Mouse (Mus musculus) CH12.LX (cell line): Measurements from ENCODE around the gene Klhl29. TPM values are rescaled to one million over a fixed set of nuclear protein-coding genes. Genes with fewer than 3 reads are reported as not detected.
A peak's percentile ranks its signal among the peaks of the same experiment; 100 is the strongest.

Experiments
- DNase-seq: peaks from one replicate; pipeline ENCODE4 v3.0.0-alpha.2; 2013; ENCODE audit errors: extremely low read depth
- H3K27ac ChIP-seq: 2 replicates; pipeline ENCODE4 v1.5.1; 2012; ENCODE audit warnings: low read depth, mild to moderate bottlenecking, control low read depth, moderate library complexity; ENCODE audit not compliant: insufficient read depth
- H3K27me3 ChIP-seq: replicated peaks from 2 replicates; pipeline ENCODE3; 2012; ENCODE audit warnings: inconsistent platforms
- H3K36me3 ChIP-seq, 2 experiments: replicated peaks in 1 of 2; 2 replicates each; pipeline versions ENCODE3 to v1.6.1; 2012; ENCODE audit warnings: inconsistent platforms in 1 of 2, low read length in 1 of 2, mild to moderate bottlenecking in 1 of 2, mixed read lengths in 1 of 2, moderate library complexity in 1 of 2; ENCODE audit not compliant: control insufficient read depth in 1 of 2, insufficient read depth in 1 of 2
- H3K4me1 ChIP-seq, 2 experiments: 2 replicates each; pipeline ENCODE4 v1.6.1; 2012; ENCODE audit warnings: inconsistent platforms in 1 of 2, moderate library complexity in 1 of 2; ENCODE audit not compliant: insufficient read depth in 2 of 2, control insufficient read depth in 1 of 2
- H3K4me2 ChIP-seq: 2 replicates; pipeline ENCODE4 v1.6.1; 2012; ENCODE audit warnings: low read depth, mild to moderate bottlenecking, control low read depth; ENCODE audit not compliant: poor library complexity, insufficient read depth, severe bottlenecking
- H3K4me3 ChIP-seq, 3 experiments: fragments of 150-350 bp in 1 of 3; sonication (generic) in 1 of 3; replicated peaks in 1 of 3; 2 replicates each; pipeline versions ENCODE3 to v1.5.1; 2011 to 2012; ENCODE audit warnings: low read depth in 2 of 3, low read length in 2 of 3, mild to moderate bottlenecking in 2 of 3, moderate library complexity in 2 of 3, control low read depth in 1 of 3, improper control_type of control experiment in 1 of 3, inconsistent platforms in 1 of 3, mixed read lengths in 1 of 3; ENCODE audit not compliant: poor library complexity in 1 of 3
- H3K79me2 ChIP-seq: replicated peaks from 2 replicates; pipeline ENCODE4 v1.6.1; 2012; ENCODE audit warnings: mild to moderate bottlenecking, moderate library complexity; ENCODE audit not compliant: control insufficient read depth, poor library complexity, insufficient read depth, severe bottlenecking; ENCODE audit errors: extremely low read depth
- H3K9ac ChIP-seq: 2 replicates; pipeline ENCODE4 v1.6.1; 2012; ENCODE audit warnings: low read depth, mild to moderate bottlenecking, control low read depth, moderate library complexity; ENCODE audit not compliant: insufficient read depth
- H3K9me3 ChIP-seq: replicated peaks from 2 replicates; pipeline ENCODE3; 2012; ENCODE audit warnings: low read length, inconsistent platforms, mixed read lengths
- BHLHE40 ChIP-seq: IDR thresholded peaks from 2 replicates; pipeline ENCODE4 v1.6.1; 2011; ENCODE audit warnings: mild to moderate bottlenecking, low read depth, low read length, improper control_type of control experiment
- CHD1 ChIP-seq: IDR thresholded peaks from 2 replicates; pipeline ENCODE4 v1.6.1; 2012; ENCODE audit warnings: low read depth, low read length, improper control_type of control experiment, inconsistent platforms
- CHD2 ChIP-seq: IDR thresholded peaks from 2 replicates; pipeline ENCODE4 v1.6.1; 2011; ENCODE audit warnings: low read length, improper control_type of control experiment
- EP300 ChIP-seq: IDR thresholded peaks from 2 replicates; pipeline ENCODE4 v1.6.1; 2011; ENCODE audit warnings: low read length, improper control_type of control experiment
- ETS1 ChIP-seq: conservative IDR thresholded peaks from 2 replicates; pipeline ENCODE4 v1.6.1; 2012; ENCODE audit warnings: low read depth, mild to moderate bottlenecking, inconsistent platforms, low read length, improper control_type of control experiment, moderate library complexity
- GABPA ChIP-seq: IDR thresholded peaks from 2 replicates; pipeline ENCODE4 v1.6.1; 2012; ENCODE audit warnings: low read depth, low read length, improper control_type of control experiment, inconsistent platforms; ENCODE audit not compliant: insufficient replicate concordance
- HCFC1 ChIP-seq: IDR thresholded peaks from 2 replicates; pipeline ENCODE4 v1.6.1; 2012; ENCODE audit warnings: low read depth, mild to moderate bottlenecking, inconsistent platforms, low read length, improper control_type of control experiment
- IRF4 ChIP-seq: IDR thresholded peaks from 2 replicates; pipeline ENCODE4 v1.6.1; 2014; ENCODE audit warnings: low read depth, mild to moderate bottlenecking, inconsistent platforms, low read length, improper control_type of control experiment
- JUND ChIP-seq: conservative IDR thresholded peaks from 2 replicates; pipeline ENCODE4 v1.6.1; 2011; ENCODE audit warnings: low read depth, low read length, improper control_type of control experiment
- MAFK ChIP-seq: IDR thresholded peaks from 2 replicates; pipeline ENCODE4 v1.6.1; 2011; ENCODE audit warnings: low read length, improper control_type of control experiment; ENCODE audit not compliant: insufficient replicate concordance
- MEF2A ChIP-seq: IDR thresholded peaks from 2 replicates; pipeline ENCODE4 v1.6.1; 2014; ENCODE audit warnings: low read depth, mild to moderate bottlenecking, inconsistent platforms, low read length, improper control_type of control experiment, borderline replicate concordance
- NELFE ChIP-seq: IDR thresholded peaks from 2 replicates; pipeline ENCODE4 v1.6.1; 2011; ENCODE audit warnings: low read depth, low read length, improper control_type of control experiment
- NRF1 ChIP-seq: IDR thresholded peaks from 2 replicates; pipeline ENCODE4 v1.6.1; 2014; ENCODE audit warnings: low read depth, mild to moderate bottlenecking, inconsistent platforms, low read length, improper control_type of control experiment, moderate library complexity
- RCOR1 ChIP-seq: conservative IDR thresholded peaks from 2 replicates; pipeline ENCODE4 v1.6.1; 2012; ENCODE audit warnings: low read depth, mild to moderate bottlenecking, inconsistent platforms, low read length, improper control_type of control experiment
- TCF12 ChIP-seq: IDR thresholded peaks from 2 replicates; pipeline ENCODE4 v1.6.1; 2014; ENCODE audit warnings: low read depth, mild to moderate bottlenecking, inconsistent platforms, low read length, improper control_type of control experiment
- USF1 ChIP-seq: IDR thresholded peaks from 2 replicates; pipeline ENCODE4 v1.6.1; 2014; ENCODE audit warnings: low read depth, mild to moderate bottlenecking, inconsistent platforms, low read length, improper control_type of control experiment
- ZC3H11A ChIP-seq: IDR thresholded peaks from 2 replicates; pipeline ENCODE4 v1.6.1; 2012; ENCODE audit warnings: low read depth, mild to moderate bottlenecking, inconsistent platforms, low read length, improper control_type of control experiment
- ZKSCAN1 ChIP-seq: IDR thresholded peaks from 2 replicates; pipeline ENCODE4 v1.6.1; 2012; ENCODE audit warnings: low read depth, inconsistent platforms, low read length, improper control_type of control experiment, borderline replicate concordance
- ZNF384 ChIP-seq: IDR thresholded peaks from 2 replicates; pipeline ENCODE4 v1.6.1; 2012; ENCODE audit warnings: low read depth, low read length, improper control_type of control experiment, inconsistent platforms
- dilution Hi-C: fragments of 300-500 bp; cut with MboI; formaldehyde crosslinking; loops from 2 replicates; pipeline ENCODE4 v1.14.3; 2020; ENCODE audit warnings: low sequenced_read_pairs; ENCODE audit not compliant: extremely low pct_unique_long_range_greater_than_20kb, extremely low pct_ligation_motif_present
- in situ Hi-C: fragments of 300-500 bp; cut with MboI; formaldehyde crosslinking; loops from 3 replicates; pipeline ENCODE4 v1.14.3; 2019; ENCODE audit warnings: low sequenced_read_pairs, low pct_ligation_motif_present, low pct_unique_long_range_greater_than_20kb, mixed read lengths
- polyA plus RNA-seq: library from polyadenylated mRNA; unstranded; fragments of >175 nt; gene quantifications from 2 replicates; pipeline ENCODE4 v1.2.1, GENCODE M21; 2012; ENCODE audit warnings: low read depth; ENCODE audit not compliant: insufficient read length
- total RNA-seq, 2 experiments: library from RNA; depleted of rRNA; stranded (reverse); fragments of 300-350 nt in 1 of 2; fragments of >200 nt in 1 of 2; gene quantifications; 2 replicates each; pipeline ENCODE4 v1.2.3; 2012 to 2014

Gene Klhl29
- total and polyA plus RNA-seq, 3 experiments = 0.04 TPM; not detected in 2

DNA sequence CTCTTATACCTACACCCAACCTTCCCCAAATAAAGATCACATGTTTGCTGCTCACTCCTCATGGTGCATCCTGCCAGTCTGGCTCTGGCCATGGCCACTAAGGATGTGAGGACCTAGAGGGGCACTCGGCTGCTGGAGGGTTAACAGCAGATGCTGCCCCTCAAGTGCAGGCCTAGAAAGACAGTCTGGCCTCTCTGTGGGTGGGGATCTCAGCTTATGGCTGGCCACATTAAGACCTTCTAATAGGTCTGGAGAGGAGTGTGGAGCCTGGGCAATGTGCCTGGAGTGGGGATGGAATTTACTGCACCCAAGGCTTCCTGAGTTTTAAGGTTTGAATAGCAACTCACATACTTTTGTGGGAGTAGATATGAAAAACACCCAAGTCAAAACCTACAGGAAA lies 188.8 kb downstream of the Klhl29 start:
- dilution Hi-C loops = no loop called here
- no peak overlapping the region for H3K9ac ChIP-seq
- TF ChIP-seq ZKSCAN1 (no peak), CHD1 (no peak), USF1 (no peak), NRF1 (no peak), TCF12 (no peak), MAFK (no peak), ZNF384 (no peak), MEF2A (no peak), CHD2 (no peak), GABPA (no peak), ETS1 (no peak), JUND (no peak), RCOR1 (no peak), BHLHE40 (no peak), HCFC1 (no peak), NELFE (no peak), ZC3H11A (no peak), IRF4 (no peak), EP300 (no peak)
- TF ChIP-seq, all 38 proteins: peak for 0
- no peak overlapping the region for H3K4me2 ChIP-seq
- no peaks in the 10 kb centered on the region for H3K9me3 ChIP-seq
- no peak overlapping the region for H3K4me3 ChIP-seq
- H3K36me3 ChIP-seq = no peaks in the 10 kb centered on the region
- no peak for DNase-seq
- H3K4me1 ChIP-seq = peaks cover 0 to 34% of the 10 kb centered on the region in 2 experiments; a peak in 2 of 4 replicates
- in situ Hi-C loops = no loop called here
- no peaks in the 10 kb centered on the region for H3K27me3 ChIP-seq
- H3K79me2 ChIP-seq = no peaks in the 10 kb centered on the region
- no peak overlapping the region for H3K27ac ChIP-seq

DNA sequence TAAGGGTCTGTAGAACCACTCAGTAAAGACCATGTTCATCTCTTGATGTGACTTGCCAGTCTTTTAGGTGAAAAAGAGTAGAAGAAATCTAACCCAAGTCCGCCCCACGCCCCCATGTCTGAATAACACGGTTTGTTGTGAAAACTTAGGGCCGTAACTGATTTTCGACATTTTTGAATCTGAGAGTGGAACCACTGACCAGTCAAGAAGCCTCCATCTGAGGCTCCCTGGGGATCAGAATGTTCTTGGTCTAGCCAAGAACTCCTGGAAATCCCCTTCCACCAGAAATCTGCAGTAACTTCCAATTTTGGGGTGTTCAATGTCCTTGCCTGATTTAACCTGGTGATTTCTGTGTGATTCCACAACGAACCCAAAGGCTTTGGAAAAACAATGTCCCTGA lies 189.9 kb downstream of the Klhl29 start:
- no peak overlapping the region for H3K9ac ChIP-seq
- no peak overlapping the region for H3K4me2 ChIP-seq
- H3K4me1 ChIP-seq = peaks cover 0 to 42% of the 10 kb centered on the region in 2 experiments; a peak in 2 of 4 replicates
- H3K79me2 ChIP-seq = no peaks in the 10 kb centered on the region
- no peak overlapping the region for H3K27ac ChIP-seq
- H3K36me3 ChIP-seq = no peaks in the 10 kb centered on the region
- no peaks in the 10 kb centered on the region for H3K27me3 ChIP-seq
- no peak for TF ChIP-seq RCOR1
- TF ChIP-seq CHD1 = no peak
- dilution Hi-C loops (no loop called here), in situ Hi-C loops (no loop called here)
- H3K4me3 ChIP-seq = no peak overlapping the region
- no peaks in the 10 kb centered on the region for H3K9me3 ChIP-seq
- DNase-seq = peak; percentile 10
